Mouse (Mus musculus) testis, adult 2 months (tissue): ENCODE measurements at regions not wholly inside any gene's neighbourhood (a gene's known extent, or its start where the extent isn't known, plus 50 kb on each side); places are given as distances from the start of the nearest gene placed in this dataset.

Experiments used
- H3K27ac ChIP-seq: fragments of 200-500 bp; 2 replicates; pipeline ENCODE4 v1.5.1; 2012; ENCODE audit warnings: low read depth, low read length; ENCODE audit not compliant: control insufficient read depth, insufficient read depth
- H3K27me3 ChIP-seq: fragments of 200-500 bp; 2 replicates; pipeline ENCODE4 v1.6.1; 2012; ENCODE audit warnings: mild to moderate bottlenecking, low read length, moderate library complexity; ENCODE audit not compliant: control insufficient read depth, insufficient read depth
- H3K36me3 ChIP-seq: fragments of 200-500 bp; 2 replicates; pipeline ENCODE4 v1.6.1; 2012; ENCODE audit warnings: mild to moderate bottlenecking, low read length; ENCODE audit not compliant: control insufficient read depth, insufficient read depth
- H3K4me1 ChIP-seq: fragments of 200-500 bp; 2 replicates; pipeline ENCODE4 v1.6.1; 2012; ENCODE audit warnings: low read length; ENCODE audit not compliant: control insufficient read depth, insufficient read depth
- H3K4me3 ChIP-seq: fragments of 200-500 bp; 2 replicates; pipeline ENCODE4 v1.5.1; 2012; ENCODE audit warnings: low read depth, mild to moderate bottlenecking, low read length, moderate library complexity, mixed read lengths; ENCODE audit not compliant: control insufficient read depth
- CTCF ChIP-seq: fragments of 200-500 bp; IDR thresholded peaks from 2 replicates; pipeline ENCODE4 v1.5.1; 2012; ENCODE audit warnings: low read depth, mild to moderate bottlenecking, inconsistent platforms, low read length, moderate library complexity; ENCODE audit not compliant: control insufficient read depth, insufficient read depth, insufficient replicate concordance
- POLR2A ChIP-seq: fragments of 200-500 bp; IDR thresholded peaks from 2 replicates; pipeline ENCODE4 v1.6.1; 2012; ENCODE audit warnings: low read depth, mild to moderate bottlenecking, inconsistent platforms, low read length, moderate library complexity; ENCODE audit not compliant: control insufficient read depth

DNA sequence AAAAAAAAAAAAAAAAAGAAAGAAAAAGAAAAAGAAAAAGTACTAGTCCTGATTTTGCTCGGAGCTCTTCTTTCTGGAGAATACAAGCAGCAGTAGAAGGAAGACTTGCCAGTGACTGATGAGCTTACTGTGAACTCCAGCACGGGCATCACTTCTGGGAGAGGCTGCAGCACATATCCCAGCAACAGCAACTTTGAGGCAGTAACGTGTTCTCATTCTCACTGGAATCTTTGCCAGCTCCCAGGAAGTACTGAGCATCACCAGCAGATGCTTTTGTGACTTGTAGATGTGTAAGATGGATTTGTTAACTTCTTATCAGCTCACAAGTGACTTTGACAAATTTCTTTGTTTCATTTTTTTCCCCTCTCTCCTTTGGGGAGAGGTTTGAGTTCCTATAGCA lies 1349.4 kb upstream of the Lrrc6 start:
- Histone ChIP-seq H3K36me3 (no peaks in the 10 kb centered on the region), H3K27ac (no peak overlapping the region), H3K27me3 (no peaks in the 10 kb centered on the region), H3K4me3 (no peak overlapping the region), H3K4me1 (no peaks in the 10 kb centered on the region)
- TF ChIP-seq POLR2A: no peak
- TF ChIP-seq CTCF: no peak

DNA sequence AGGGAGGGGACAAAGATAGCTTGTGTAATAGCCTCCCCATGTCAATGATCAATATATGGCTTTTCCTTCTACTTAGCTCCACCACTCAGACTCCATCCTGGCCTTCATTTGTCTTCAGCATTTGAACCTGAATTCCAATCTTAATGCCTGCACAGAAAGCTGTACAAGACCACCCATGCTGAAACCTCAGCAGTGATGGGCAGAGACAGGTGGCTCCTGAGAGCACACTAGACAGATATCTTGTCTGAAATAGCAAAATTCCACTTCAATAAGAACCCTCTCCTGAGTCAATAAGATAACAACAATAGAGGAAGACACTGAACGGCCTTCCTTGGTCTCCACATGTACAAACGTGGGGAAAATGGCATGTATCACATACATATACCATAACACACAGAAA lies 1345.0 kb upstream of the Lrrc6 start:
- H3K27ac ChIP-seq: no peak overlapping the region
- no peaks in the 10 kb centered on the region for H3K4me1 ChIP-seq
- TF ChIP-seq CTCF (no peak), POLR2A (no peak)
- H3K36me3 ChIP-seq: no peaks in the 10 kb centered on the region
- H3K4me3 ChIP-seq: no peak overlapping the region
- H3K27me3 ChIP-seq: no peaks in the 10 kb centered on the region

DNA sequence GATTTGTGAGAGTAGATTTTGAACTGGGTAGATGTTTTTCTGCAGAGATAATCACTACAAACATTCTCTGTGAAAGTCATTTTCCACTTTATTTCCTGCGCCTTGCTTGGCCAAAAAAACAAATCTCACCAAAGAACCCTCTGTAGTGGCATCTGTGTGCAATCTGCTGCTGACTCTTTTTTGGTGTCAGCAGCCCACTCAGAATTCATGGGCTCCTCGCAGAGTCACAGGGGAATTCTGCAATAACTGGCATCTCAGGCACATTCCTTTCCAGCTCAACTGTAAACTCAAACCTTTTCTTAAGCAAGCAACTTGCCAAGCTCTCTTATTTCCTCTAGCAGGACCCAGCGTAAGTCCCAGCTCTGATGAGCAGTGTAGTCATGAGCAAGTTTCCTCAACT lies 1340.0 kb upstream of the Lrrc6 start:
- H3K4me3 ChIP-seq: no peak overlapping the region
- no peaks in the 10 kb centered on the region for H3K27me3 ChIP-seq
- H3K36me3 ChIP-seq: no peaks in the 10 kb centered on the region
- H3K4me1 ChIP-seq: no peaks in the 10 kb centered on the region
- TF ChIP-seq POLR2A: no peak
- no peak for TF ChIP-seq CTCF
- H3K27ac ChIP-seq: no peak overlapping the region

DNA sequence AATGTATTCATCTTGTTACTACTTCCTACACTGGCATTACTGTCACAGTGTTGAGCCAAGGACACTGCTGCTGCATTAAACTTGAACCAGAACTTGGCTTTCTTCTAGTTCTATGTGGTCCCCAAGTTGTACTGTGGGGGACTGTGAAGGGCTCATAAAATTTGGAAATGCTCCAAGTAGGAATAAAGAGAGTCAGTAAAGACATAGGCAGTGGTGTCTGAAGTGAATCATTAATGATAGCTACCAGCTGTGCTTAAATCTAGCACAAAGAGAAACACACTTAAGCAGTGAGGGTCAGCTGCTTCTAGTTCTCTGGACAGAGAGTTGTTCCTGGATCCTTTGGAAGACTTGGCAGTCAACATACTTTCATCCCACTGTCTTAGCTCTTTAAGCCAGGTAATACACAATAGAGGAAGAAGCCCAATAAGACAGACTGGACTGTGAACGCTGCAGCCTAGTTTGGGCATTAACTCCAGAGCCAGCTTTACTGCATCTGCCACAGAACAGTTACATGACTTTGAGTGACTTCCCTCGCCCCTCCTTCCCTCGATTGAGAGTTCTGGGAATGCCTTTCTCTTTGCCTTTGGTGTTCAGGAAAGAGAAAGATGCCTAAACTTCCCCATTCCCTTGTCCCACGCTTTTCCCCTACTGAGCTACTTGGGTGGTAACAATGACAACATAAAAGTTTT lies 1325.2 kb upstream of the Lrrc6 start:
- Histone ChIP-seq H3K27ac (no peak overlapping the region), H3K4me1 (no peaks in the 10 kb centered on the region), H3K36me3 (no peaks in the 10 kb centered on the region), H3K4me3 (no peak overlapping the region), H3K27me3 (no peaks in the 10 kb centered on the region)
- TF ChIP-seq CTCF: no peak
- no peak for TF ChIP-seq POLR2A

DNA sequence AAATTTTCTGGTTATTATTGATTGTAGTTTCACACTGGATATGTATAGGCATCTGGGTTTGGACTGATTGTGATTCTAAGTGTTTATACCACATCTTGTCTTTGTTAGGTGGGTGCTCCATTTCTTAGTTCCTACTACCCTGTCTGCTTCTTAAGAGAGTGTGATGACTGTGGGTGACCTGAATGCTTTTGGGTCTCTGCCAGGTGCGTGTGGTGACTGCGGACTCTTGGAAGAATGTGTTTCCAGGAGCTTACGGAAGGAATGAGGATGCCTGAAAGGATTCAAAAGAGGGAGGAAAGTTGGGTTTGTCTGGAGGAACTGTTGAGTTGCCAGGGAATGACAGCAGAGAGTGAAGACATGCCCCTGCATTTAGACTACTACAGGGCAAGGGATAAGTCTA lies 1322.5 kb upstream of the Lrrc6 start:
- no peak for TF ChIP-seq CTCF
- TF ChIP-seq POLR2A: no peak
- no peaks in the 10 kb centered on the region for H3K27me3 ChIP-seq
- no peaks in the 10 kb centered on the region for H3K36me3 ChIP-seq
- H3K4me3 ChIP-seq: no peak overlapping the region
- H3K27ac ChIP-seq: no peak overlapping the region
- H3K4me1 ChIP-seq: no peaks in the 10 kb centered on the region

DNA sequence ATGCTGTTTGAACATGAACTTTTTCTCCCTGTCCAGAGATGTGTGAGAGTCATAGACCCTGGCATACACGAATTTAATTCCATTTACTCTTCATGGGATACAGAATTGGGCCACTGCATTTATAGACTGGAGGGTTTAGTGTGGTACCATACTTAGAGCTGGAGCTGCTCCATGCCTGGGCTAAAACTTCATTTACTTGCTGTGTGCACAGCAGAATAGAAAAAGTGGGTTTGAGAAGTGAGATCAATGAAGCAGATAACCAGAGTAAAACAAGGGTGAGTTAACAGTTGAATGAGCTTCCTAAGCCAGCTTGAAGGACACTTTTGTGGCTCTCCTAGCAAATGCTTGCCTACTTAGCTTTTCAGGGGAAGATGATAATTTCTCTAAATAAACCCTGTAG lies 1299.2 kb upstream of the Lrrc6 start:
- Histone ChIP-seq H3K4me1 (no peaks in the 10 kb centered on the region), H3K4me3 (no peak overlapping the region), H3K27me3 (no peaks in the 10 kb centered on the region), H3K27ac (no peak overlapping the region), H3K36me3 (no peaks in the 10 kb centered on the region)
- TF ChIP-seq POLR2A (no peak), CTCF (no peak)

DNA sequence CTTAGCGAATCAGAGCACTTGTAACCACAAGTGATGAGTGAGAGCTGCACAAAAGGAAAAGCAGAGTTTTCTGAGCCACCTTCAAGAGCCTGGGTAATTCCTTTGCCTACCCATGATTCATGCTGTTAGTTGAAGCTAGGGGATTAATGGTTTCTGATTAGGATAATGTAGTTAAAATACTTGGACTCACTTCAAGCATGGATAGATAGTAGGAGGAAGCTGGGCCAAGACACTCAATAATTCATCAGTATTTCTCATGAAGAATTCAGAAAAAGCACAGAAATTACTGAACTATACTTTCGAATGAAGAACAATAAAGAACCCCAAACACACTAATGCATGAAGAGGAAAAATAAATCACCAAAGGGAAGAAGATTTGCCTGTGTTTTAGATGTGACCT lies 1294.9 kb upstream of the Lrrc6 start:
- no peaks in the 10 kb centered on the region for H3K27me3 ChIP-seq
- TF ChIP-seq CTCF (no peak), POLR2A (no peak)
- H3K27ac ChIP-seq: no peak overlapping the region
- H3K4me3 ChIP-seq: no peak overlapping the region
- H3K4me1 ChIP-seq: no peaks in the 10 kb centered on the region
- no peaks in the 10 kb centered on the region for H3K36me3 ChIP-seq

DNA sequence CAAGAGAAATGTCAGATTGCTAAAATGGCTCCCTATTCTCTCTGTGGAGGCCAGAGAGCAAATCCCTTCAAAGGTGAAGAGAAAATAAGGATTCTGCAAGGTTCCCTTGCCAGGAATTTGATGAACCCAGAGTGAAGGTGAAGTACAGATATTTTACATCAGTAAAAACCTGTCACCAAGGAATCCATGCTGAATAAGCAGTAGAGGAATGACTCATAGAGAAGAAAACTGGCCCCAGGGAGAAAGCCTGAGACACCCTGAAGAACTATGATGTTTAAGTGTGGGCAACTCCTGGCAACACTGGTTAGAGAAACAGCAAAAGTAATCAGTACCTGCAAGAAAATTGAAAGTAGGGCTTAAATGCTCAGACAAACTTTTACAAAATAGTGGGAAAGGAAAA lies 1292.1 kb upstream of the Lrrc6 start:
- no peak overlapping the region for H3K4me3 ChIP-seq
- no peaks in the 10 kb centered on the region for H3K4me1 ChIP-seq
- H3K36me3 ChIP-seq: no peaks in the 10 kb centered on the region
- no peak overlapping the region for H3K27ac ChIP-seq
- no peaks in the 10 kb centered on the region for H3K27me3 ChIP-seq
- TF ChIP-seq POLR2A: no peak
- TF ChIP-seq CTCF: no peak
